Mouse (Mus musculus): ENCODE data around the gene Gm10718.
"Not testable (repeated sequence)": the region's sequence is repeated elsewhere in the genome, so short reads cannot be mapped to it uniquely, and the experiment has no call there.

- TF ChIP-seq GATA1 (IDR thresholded peaks at IDR 0.05; ENCODE audit: borderline replicate concordance, low read length); FLI1 (IDR thresholded peaks at IDR 0.05; ENCODE audit: low read length): not testable (repeated sequence)
Measured at GRCm38 (mm10) chr9:3019835-3020727, 3.3 kb upstream of the Gm10718 start.
